Mouse (Mus musculus): ENCODE measurements around the gene Slc38a9. TPM values are rescaled to one million over a fixed set of nuclear protein-coding genes. Genes with fewer than 3 reads are reported as not detected.

The Slc38a9 gene
- polyA plus RNA-seq, 1 experiment from 2014 or later, result 25.7 TPM

- H3K27ac ChIP-seq (replicated peaks), result no peak overlapping the region
Observed at GRCm38 (mm10) chr13:112786142-112786541, 125.6 kb downstream of the Slc38a9 start.

GRCm38 (mm10) chr13:112786942-112787533, 126.5 kb downstream of the Slc38a9 start:
- no peaks in the 10 kb centered on the region for H3K27me3 ChIP-seq
- no peaks in the 10 kb centered on the region for H3K36me3 ChIP-seq
- H3K27ac ChIP-seq (replicated peaks), result no peak overlapping the region
- no peak for ATAC-seq (ENCODE audit: low FRiP score, low read depth)
- no peak overlapping the region for H3K4me3 ChIP-seq
- no peaks in the 10 kb centered on the region for H3K9me3 ChIP-seq
- H3K4me2 ChIP-seq (replicated peaks), result no peak overlapping the region
- no peak overlapping the region for H3K9ac ChIP-seq (replicated peaks)
- H3K4me1 ChIP-seq, result no peaks in the 10 kb centered on the region
- WGBS, result 88% methylated on average over 10 of the region's 10 CpGs

More at GRCm38 (mm10) chr13:112786142-112786541, 125.6 kb downstream of the Slc38a9 start:
- Histone ChIP-seq H3K4me2 (replicated peaks) (no peak overlapping the region), H3K9ac (replicated peaks) (no peak overlapping the region), H3K4me1 (no peaks in the 10 kb centered on the region), H3K36me3 (no peaks in the 10 kb centered on the region), H3K4me3 (no peak overlapping the region), H3K9me3 (no peaks in the 10 kb centered on the region), H3K27me3 (no peaks in the 10 kb centered on the region)
- WGBS, result 55% methylated on average over 3 of the region's 3 CpGs
- no peak for ATAC-seq (ENCODE audit: low FRiP score, low read depth)

Other genes starting within 250 kb of the Slc38a9 start
- gene Il6st, start 196.7 kb upstream of the Slc38a9 start, polyA plus RNA-seq (2016; fragmentation: Nextera tagmentation; extraction: Ambion mirVana), result 39.5 and 40.0 TPM in 2 replicates
- gene Il31ra, start 66.4 kb upstream of the Slc38a9 start, polyA plus RNA-seq (2016; fragmentation: Nextera tagmentation; extraction: Ambion mirVana), result not detected in 2 replicates
- gene Ddx4, start 8.3 kb upstream of the Slc38a9 start, polyA plus RNA-seq (2016; fragmentation: Nextera tagmentation; extraction: Ambion mirVana), result 0.82 and 1.1 TPM in 2 replicates
- gene Plpp1, start 140.0 kb downstream of the Slc38a9 start, polyA plus RNA-seq (2016; fragmentation: Nextera tagmentation; extraction: Ambion mirVana), result 22.3 and 24.7 TPM in 2 replicates

Measured in midbrain, embryonic 12.5 days (tissue).